Mouse (Mus musculus): ENCODE data around the gene Pcdh9. TPM values are rescaled to one million over a fixed set of nuclear protein-coding genes. Genes with fewer than 3 reads are reported as not detected.

Pcdh9 gene
- total RNA-seq, 2 experiments from 2014 or later, result not detected

DNA sequence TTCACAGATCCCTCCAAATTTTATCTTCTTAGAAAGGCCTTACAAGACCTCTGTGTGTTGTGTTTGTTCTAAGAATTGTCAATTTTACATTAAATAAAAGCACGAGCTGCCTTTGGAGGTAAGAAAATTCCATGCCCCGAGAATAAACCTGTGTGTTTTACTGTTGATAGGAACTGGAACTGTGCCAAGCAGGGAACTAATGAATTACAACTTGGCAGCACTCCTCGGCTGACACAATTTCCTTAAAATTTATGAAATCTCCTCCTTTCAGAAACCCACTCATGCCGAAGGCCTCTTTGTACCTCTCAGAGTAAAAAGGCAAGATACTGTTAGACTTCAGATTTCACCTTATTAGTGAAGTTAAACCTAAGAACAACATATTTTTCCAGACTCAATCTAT is 72.9 kb downstream of the Pcdh9 start:
- no peak for ATAC-seq (replicated peaks; ENCODE audit: poor library complexity)

- ATAC-seq (replicated peaks; ENCODE audit: poor library complexity), result no peak
These were observed 95.9 kb downstream of the Pcdh9 start for GRCm38 (mm10) chr14:93794530-93794929.

- ATAC-seq (replicated peaks; ENCODE audit: poor library complexity), result no peak
These were observed 104.2 kb downstream of the Pcdh9 start for GRCm38 (mm10) chr14:93786234-93786633.

GRCm38 (mm10) chr14:93785031-93785430 is 105.4 kb downstream of the Pcdh9 start:
- no peak for ATAC-seq (replicated peaks; ENCODE audit: poor library complexity)

DNA sequence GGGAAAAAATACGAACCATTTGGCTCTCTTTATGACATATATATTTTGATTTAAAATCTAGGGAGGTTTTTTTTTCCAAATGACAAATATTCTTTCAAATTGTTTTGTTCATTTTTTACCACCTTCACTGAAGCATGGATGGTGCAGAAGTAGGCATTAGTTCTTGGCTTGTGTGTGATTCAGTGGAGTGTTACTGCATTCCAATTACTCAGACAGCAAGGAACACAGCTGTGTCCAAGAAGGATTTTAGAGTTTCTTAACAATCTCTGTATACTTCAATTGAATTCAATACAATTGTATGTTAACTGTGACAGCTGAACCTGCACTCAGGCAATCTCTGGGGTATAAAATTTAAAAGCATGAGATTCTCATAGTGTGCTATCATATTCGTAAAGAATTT is 127.6 kb downstream of the Pcdh9 start:
- no peak for ATAC-seq (replicated peaks; ENCODE audit: poor library complexity)

GRCm38 (mm10) chr14:93734077-93734673 is 156.3 kb downstream of the Pcdh9 start:
- ATAC-seq (replicated peaks; ENCODE audit: poor library complexity), result no peak

DNA sequence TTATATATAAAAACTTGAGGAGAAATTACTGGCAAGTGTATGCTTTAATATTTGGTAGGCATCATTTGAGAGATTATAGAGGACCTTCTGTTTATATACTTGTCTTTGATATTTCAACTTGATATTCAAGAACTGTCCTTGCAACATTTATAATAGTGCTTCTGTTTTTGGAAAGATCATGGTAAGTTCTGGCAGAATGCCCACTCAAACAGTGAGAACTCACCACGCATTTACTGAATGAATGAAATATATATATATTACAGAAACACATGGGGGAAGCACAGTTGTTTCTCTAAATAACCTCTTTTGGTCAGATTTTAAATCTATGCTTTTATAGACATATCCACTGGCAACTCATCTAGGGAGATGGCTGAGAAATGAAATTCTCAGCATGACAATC is 164.7 kb downstream of the Pcdh9 start:
- no peak for ATAC-seq (replicated peaks; ENCODE audit: poor library complexity)

- ATAC-seq (replicated peaks; ENCODE audit: poor library complexity), result no peak
These were observed 171.3 kb downstream of the Pcdh9 start for GRCm38 (mm10) chr14:93719208-93719607.

GRCm38 (mm10) chr14:93713250-93713935 is 177.1 kb downstream of the Pcdh9 start:
- no peak for ATAC-seq (replicated peaks; ENCODE audit: poor library complexity)

- ATAC-seq (replicated peaks; ENCODE audit: poor library complexity), result no peak
These were observed 181.8 kb downstream of the Pcdh9 start for GRCm38 (mm10) chr14:93708651-93709050.

DNA sequence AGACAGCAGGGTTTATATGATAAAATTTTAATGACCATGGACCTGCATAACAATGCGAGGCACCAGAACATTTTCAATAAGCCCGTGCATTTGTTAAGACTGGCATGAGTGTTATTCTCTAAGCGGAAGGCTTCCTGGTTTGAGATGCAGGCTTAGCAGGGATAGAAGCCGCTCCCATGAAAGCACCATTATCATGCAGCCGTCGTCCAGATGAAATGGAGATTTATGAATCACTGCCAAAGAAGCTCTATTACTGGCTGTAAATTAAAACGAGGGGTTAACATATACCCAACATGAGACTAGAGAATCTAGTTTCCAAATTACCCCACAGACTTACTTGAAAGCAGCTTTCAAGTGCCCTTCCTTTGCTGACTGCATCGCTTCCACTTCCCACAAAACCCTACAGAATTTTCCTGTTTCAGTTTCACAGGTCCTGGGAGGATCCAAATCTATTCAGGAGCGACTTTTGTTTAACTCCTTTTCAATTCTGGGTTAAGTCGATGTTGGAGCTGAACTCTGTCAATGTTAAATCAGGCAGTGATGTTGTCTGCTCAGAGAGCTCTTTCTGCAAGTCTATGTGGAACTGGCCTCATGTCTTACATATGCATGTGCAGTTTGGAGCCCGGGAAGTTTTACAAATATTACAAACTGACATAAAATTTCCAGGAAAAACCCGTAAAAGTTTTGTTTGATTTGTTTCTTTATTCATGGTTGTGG is 188.9 kb downstream of the Pcdh9 start:
- no peak for ATAC-seq (replicated peaks; ENCODE audit: poor library complexity)

DNA sequence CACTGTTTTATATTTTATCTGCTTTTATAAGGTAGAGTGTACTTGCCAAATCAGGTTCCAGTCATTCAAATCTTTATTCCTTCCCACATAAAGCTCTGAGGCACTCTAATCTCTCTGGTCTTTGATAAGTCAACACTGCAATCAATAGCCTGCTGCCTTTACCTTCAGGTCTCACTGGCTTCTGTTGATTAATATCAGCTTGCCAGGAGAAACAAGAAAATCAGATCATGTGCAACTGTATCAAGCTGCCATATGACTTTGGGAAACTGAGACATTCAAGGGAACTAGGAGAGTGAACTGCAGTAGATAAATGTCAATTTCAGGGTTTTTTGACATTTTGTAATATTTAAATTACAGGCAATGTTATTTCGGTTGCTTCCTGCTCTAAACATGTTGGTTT is 189.6 kb downstream of the Pcdh9 start:
- ATAC-seq (replicated peaks; ENCODE audit: poor library complexity), result no peak

DNA sequence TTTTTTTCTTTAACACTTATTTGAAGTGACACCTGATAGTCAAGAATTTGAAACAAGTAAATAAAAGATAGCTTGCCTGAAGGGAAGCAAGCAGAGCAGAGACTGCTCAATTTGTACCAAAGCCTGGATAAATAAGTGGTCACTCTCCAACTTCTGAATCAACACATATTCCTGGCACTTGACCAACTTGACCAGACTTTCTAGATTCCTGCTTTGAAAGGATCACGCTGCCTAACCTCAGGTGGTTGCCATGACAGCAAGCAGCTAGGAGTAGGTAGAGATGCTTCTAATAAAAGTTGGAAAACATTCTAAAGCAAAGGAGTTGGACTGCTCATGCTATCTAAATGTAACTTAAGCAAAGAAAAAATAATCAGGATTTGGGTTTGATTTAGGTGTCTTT is 205.8 kb downstream of the Pcdh9 start:
- ATAC-seq (replicated peaks; ENCODE audit: poor library complexity), result no peak

GRCm38 (mm10) chr14:93675273-93676068 is 215.0 kb downstream of the Pcdh9 start:
- no peak for ATAC-seq (replicated peaks; ENCODE audit: poor library complexity)

DNA sequence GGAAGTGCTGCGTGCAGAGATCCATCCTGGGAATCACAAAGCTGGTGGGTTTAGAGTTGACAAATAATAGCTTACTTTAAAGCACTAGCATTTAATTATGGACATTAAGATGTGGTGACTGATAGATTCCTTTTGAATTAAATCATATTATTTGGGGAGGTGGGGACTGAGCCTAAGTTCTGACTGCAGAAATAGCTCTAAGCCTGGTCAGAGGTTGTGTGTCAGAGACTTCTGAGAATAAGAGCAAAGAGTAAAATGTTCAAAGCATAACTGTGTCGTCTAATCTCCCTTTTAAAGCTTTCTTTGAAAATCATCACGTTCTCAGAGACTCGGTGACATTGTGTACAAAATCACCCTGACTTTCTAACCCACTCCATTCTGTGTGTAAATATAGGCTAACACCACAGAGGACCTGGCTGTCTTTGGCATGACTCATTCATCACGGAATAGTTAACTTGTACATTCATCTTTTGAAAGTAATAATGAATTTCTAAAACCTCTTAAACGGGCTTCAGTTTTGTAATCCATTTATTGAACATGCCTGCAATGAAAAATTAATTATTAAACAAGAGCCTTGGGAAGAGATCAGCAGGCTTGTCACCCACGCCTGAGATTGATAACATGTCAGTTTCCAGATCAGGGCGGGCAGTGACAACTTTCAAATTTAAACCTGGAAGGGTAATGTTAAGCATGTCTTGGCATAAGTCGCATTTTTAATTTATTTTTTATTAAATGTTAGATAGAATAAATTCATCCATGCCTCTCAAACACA is 236.3 kb downstream of the Pcdh9 start:
- no peak for ATAC-seq (replicated peaks; ENCODE audit: poor library complexity)

- no peak for ATAC-seq (replicated peaks; ENCODE audit: poor library complexity)
These were observed 263.2 kb downstream of the Pcdh9 start for GRCm38 (mm10) chr14:93627241-93627640.

DNA sequence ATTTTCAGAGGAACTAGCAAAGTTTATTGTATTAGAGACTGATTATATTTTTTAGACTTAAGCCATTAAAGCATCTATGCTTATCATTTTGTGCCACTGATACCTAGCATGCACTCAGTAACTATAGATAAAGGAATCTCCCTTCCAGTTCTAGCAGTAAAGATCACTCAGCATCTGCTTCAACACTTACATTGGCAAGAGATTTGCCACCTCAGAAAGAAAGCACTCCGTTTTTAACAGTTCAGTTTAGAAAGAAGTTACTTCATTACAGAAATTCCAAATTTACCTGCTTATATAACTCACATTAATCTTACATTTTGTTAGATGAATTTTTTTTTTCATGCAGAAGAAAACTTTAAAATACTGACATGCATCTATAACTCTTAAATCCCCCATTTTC is 266.3 kb downstream of the Pcdh9 start:
- no peak for ATAC-seq (replicated peaks; ENCODE audit: poor library complexity)

DNA sequence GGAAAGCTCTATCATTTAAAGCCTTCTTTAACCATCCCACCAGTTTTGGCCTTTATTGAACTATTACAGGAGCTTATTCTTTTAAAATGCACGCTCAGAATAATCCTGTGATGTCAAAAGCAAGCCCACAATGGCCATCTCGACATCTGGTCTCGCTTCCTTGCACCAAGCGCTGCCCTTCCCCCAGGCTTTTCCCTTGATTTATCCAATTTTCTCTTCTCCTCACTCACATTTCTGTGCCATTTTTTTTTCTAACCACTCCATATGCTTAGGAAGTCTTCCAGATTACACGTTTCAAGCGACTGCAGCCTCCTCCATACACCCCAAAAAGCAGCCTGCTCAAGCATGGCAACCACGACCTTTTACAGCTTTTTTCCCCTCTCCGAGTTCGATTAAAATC is 269.3 kb downstream of the Pcdh9 start:
- ATAC-seq (replicated peaks; ENCODE audit: poor library complexity), result no peak

DNA sequence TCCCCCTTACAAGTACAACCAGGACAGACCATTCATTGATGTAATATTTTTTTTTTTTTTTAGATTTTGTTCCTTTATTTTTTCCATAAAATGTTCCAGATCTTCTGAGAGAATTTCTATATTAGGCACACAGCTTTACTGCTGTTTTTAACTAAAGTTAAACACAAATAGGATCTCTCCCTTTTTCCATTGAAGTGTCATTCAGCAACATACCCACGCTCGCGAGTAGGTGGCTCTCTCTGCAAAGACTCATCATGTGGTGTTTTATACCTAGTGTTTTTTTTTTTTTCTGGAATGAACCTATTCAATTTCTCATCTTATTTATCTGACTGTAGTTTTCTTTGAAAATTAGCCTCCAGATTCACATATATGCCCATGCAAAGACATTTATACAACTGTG is 282.9 kb downstream of the Pcdh9 start:
- no peak for ATAC-seq (replicated peaks; ENCODE audit: poor library complexity)

DNA sequence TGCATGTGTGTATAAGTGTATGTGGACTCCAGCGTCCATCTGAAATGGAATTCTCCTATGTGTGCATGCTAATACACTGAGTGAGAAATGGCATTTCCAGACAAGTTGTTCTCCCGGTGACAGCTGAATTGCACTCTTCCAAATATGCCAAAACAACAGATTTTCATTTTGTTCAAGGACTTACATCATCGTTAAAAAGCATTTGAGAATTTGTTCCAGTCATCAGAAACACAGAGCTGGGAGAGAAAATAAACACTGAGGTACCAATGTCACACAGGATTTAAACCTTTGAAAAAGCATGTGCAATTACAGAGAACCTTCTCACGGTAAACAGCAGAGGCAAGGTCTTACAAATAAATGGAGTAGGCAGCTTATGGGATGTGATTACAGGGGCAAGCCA is 290.5 kb downstream of the Pcdh9 start:
- no peak for ATAC-seq (replicated peaks; ENCODE audit: poor library complexity)
